28 mouse cellular contexts compared by ENCODE assay signal in the genomic region with DNA sequence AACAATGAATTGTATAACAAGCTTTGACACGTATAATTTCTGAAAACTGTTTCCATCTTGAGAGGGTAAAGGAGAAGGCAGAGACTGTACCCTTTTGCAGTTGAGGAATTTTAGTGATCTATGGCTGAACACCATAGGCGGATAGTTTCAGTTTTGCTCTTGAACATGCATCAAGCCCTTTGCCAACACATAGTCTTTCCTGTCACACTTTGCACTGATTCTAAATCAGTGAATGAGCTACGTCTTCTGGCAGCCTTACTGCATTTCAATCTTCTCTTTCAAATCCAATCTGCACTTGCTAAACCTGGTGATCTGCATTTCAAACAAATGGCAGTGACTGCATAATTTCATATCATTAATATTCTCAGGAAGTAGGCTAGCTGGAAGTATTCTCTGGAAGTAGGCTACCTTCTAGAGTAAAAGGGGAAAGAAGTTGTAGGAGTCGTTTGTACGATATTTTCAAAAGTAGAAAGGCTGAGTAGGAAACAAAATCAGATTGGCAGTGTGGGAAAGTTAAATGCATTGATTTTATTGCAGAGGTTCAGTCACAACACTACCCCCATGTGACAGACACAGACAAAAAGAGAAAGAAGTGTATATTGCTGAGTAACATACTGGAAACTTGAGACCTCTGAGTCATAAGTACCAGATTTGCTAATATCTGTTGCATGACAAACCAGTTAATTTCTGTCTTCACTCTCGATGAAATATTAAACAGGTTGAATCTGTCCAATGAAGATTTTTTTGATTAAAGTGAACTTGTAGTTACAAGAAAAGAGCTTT.
DNase-seq lines count a peak whose midpoint lies in the region; ATAC-seq and TF ChIP-seq lines count a peak whose summit lies in the region.
"Had no signal": no experiment of that assay in that cellular context is flagged by ENCODE, and none has a peak within 500 bp of the region (broad histone marks: within the 10 kb centered on the region; RNA-seq: fewer than 3 reads in every experiment).

No protein-coding gene starts in this region.

- peak; percentile 72 for DNase-seq in forebrain, embryonic 14.5 days (ENCODE audit: low spot score)
- DNase-seq in midbrain, embryonic 14.5 days: peak; percentile 9
- DNase-seq in midbrain, embryonic 10.5 days (ENCODE audit: low spot score): no peak
- peak; percentile 83 for DNase-seq in brain, embryonic 14.5 days (ENCODE audit: low read depth)
- peak; percentile 5 for DNase-seq in telencephalon, adult 2 months (ENCODE audit: low read depth, low spot score)
- DNase-seq in gastrocnemius, postnatal 36 days: no peak
- no peak for DNase-seq in kidney, adult 18-20 months
- DNase-seq: adrenal gland, postnatal 25 days; B cell, adult 2 months; cerebellum, adult 11-12 months; cerebellum, postnatal 10 days; gastrocnemius, postnatal 14 days; heart, postnatal 4 days; kidney, adult 2 months; layer of hippocampus, postnatal 36 days; lung, adult 18-20 months; lung, postnatal 14 days; right cerebral cortex, adult 18-20 months; right cerebral cortex, postnatal 4 days; thymus, postnatal 25 days had no signal

- no peaks in the 10 kb centered on the region for H3K27me3 ChIP-seq in forebrain, embryonic 14.5 days (replicated peaks; ENCODE audit: control insufficient read depth, insufficient read depth, low read length)
- H3K27me3 ChIP-seq in forebrain, embryonic 12.5 days: no peaks in the 10 kb centered on the region
- H3K27me3 ChIP-seq in midbrain, embryonic 14.5 days (ENCODE audit: control insufficient read depth, insufficient read depth, low read length): no peaks in the 10 kb centered on the region
- no peaks in the 10 kb centered on the region for H3K27me3 ChIP-seq in midbrain, embryonic 10.5 days (ENCODE audit: low read depth, poor library complexity, severe bottlenecking)
- H3K27me3 ChIP-seq: limb, embryonic 13.5 days; liver, embryonic 12.5 days; midbrain, embryonic 12.5 days; neural tube, embryonic 13.5 days had no signal

- ATAC-seq in forebrain, embryonic 14.5 days: peak; percentile 89
- no peak for ATAC-seq in forebrain, embryonic 12.5 days (ENCODE audit: low FRiP score)
- ATAC-seq in midbrain, embryonic 14.5 days (ENCODE audit: low FRiP score, low TSS enrichment): no peak
- ATAC-seq: inflammation-experienced regulatory T-cells, adult 6 months; liver, embryonic 12.5 days had no signal

- TF ChIP-seq POLR2A in brain, embryonic 14.5 days (IDR thresholded peaks at IDR 0.05; ENCODE audit: borderline replicate concordance, extremely low read depth, insufficient read depth, insufficient read length, poor library complexity, severe bottlenecking): no peak

- H3K27ac ChIP-seq in forebrain, embryonic 14.5 days (ENCODE audit: low read depth, low read length): no peak overlapping the region
- no peak overlapping the region for H3K27ac ChIP-seq in forebrain, embryonic 12.5 days
- H3K27ac ChIP-seq in midbrain, embryonic 14.5 days (replicated peaks; ENCODE audit: low read depth, low read length): no peak overlapping the region
- no peak overlapping the region for H3K27ac ChIP-seq in midbrain, embryonic 10.5 days (replicated peaks)
- H3K27ac ChIP-seq: hindbrain, embryonic 14.5 days; kidney, postnatal 0 days; limb, embryonic 13.5 days; liver, embryonic 12.5 days; midbrain, embryonic 12.5 days; neural tube, embryonic 13.5 days had no signal

- H3K4me3 ChIP-seq in forebrain, embryonic 14.5 days (ENCODE audit: low read depth, low read length): no peak overlapping the region
- H3K4me3 ChIP-seq in forebrain, embryonic 12.5 days (replicated peaks): no peak overlapping the region
- no peak overlapping the region for H3K4me3 ChIP-seq in midbrain, embryonic 14.5 days (replicated peaks; ENCODE audit: low read depth, low read length)
- no peak overlapping the region for H3K4me3 ChIP-seq in midbrain, embryonic 10.5 days
- H3K4me3 ChIP-seq: limb, embryonic 13.5 days; liver, embryonic 12.5 days; midbrain, embryonic 12.5 days; neural tube, embryonic 13.5 days had no signal

- peaks cover 3% of the 10 kb centered on the region; the same call in 1 of the 2 replicates for H3K4me1 ChIP-seq in forebrain, embryonic 14.5 days (ENCODE audit: control insufficient read depth, insufficient read depth, low read length)
- H3K4me1 ChIP-seq in forebrain, embryonic 12.5 days: no peaks in the 10 kb centered on the region; the same call in 1 of the 2 replicates
- no peaks in the 10 kb centered on the region for H3K4me1 ChIP-seq in midbrain, embryonic 14.5 days (ENCODE audit: control insufficient read depth, insufficient read depth, low read length)
- no peaks in the 10 kb centered on the region for H3K4me1 ChIP-seq in midbrain, embryonic 10.5 days
- H3K4me1 ChIP-seq: limb, embryonic 13.5 days; liver, embryonic 12.5 days; midbrain, embryonic 12.5 days; neural tube, embryonic 13.5 days had no signal

- no peaks in the 10 kb centered on the region for H3K36me3 ChIP-seq in forebrain, embryonic 14.5 days (ENCODE audit: control insufficient read depth, insufficient read depth, low read length)
- no peaks in the 10 kb centered on the region for H3K36me3 ChIP-seq in forebrain, embryonic 12.5 days (replicated peaks)
- no peaks in the 10 kb centered on the region for H3K36me3 ChIP-seq in midbrain, embryonic 14.5 days (ENCODE audit: control insufficient read depth, insufficient read depth, low read length)
- H3K36me3 ChIP-seq in midbrain, embryonic 10.5 days: no peaks in the 10 kb centered on the region
- H3K36me3 ChIP-seq: limb, embryonic 13.5 days; liver, embryonic 12.5 days; midbrain, embryonic 12.5 days; neural tube, embryonic 13.5 days had no signal

- H3K9ac ChIP-seq in forebrain, embryonic 14.5 days (ENCODE audit: low read length): no peak overlapping the region
- H3K9ac ChIP-seq in forebrain, embryonic 12.5 days: no peak overlapping the region
- no peak overlapping the region for H3K9ac ChIP-seq in midbrain, embryonic 14.5 days (replicated peaks; ENCODE audit: low read length)
- H3K9ac ChIP-seq: hindbrain, embryonic 14.5 days; limb, embryonic 13.5 days; liver, embryonic 12.5 days; midbrain, embryonic 12.5 days; neural tube, embryonic 13.5 days had no signal

- WGBS in forebrain, embryonic 14.5 days: 60% methylated on average over 6 of the region's 6 CpGs
- WGBS in forebrain, embryonic 12.5 days: 79% methylated on average over 6 of the region's 6 CpGs
- WGBS in midbrain, embryonic 14.5 days: 62% methylated on average over 6 of the region's 6 CpGs
- 84% methylated on average over 6 of the region's 6 CpGs for WGBS in midbrain, embryonic 10.5 days

- no peak for TF ChIP-seq CTCF in brain, embryonic 14.5 days (IDR thresholded peaks at IDR 0.05; ENCODE audit: borderline replicate concordance, extremely low read depth, insufficient read depth, insufficient read length)

- intact Hi-C loops in gastrocnemius, postnatal 36 days (cut with DNase I): no loop called here

- H3K9me3 ChIP-seq in forebrain, embryonic 14.5 days (replicated peaks; ENCODE audit: control insufficient read depth, low read length): no peaks in the 10 kb centered on the region
- no peaks in the 10 kb centered on the region for H3K9me3 ChIP-seq in forebrain, embryonic 12.5 days
- H3K9me3 ChIP-seq in midbrain, embryonic 14.5 days (ENCODE audit: control insufficient read depth, low read length): no peaks in the 10 kb centered on the region
- no peaks in the 10 kb centered on the region for H3K9me3 ChIP-seq in midbrain, embryonic 10.5 days (replicated peaks)
- H3K9me3 ChIP-seq: limb, embryonic 13.5 days; liver, embryonic 12.5 days; midbrain, embryonic 12.5 days; neural tube, embryonic 13.5 days had no signal

- no peak overlapping the region for H3K4me2 ChIP-seq in forebrain, embryonic 14.5 days (ENCODE audit: low read length)
- no peak overlapping the region for H3K4me2 ChIP-seq in forebrain, embryonic 12.5 days
- no peak overlapping the region for H3K4me2 ChIP-seq in midbrain, embryonic 14.5 days (ENCODE audit: low read length)
- H3K4me2 ChIP-seq: hindbrain, embryonic 14.5 days; limb, embryonic 13.5 days; liver, embryonic 12.5 days; midbrain, embryonic 12.5 days; neural tube, embryonic 13.5 days had no signal

Comparison
In these comparisons a context has a peak if more than half of its experiments do, and no peak if none do; other contexts are left out.
1. DNase-seq: peak in forebrain, embryonic 14.5 days (single experiment), midbrain, embryonic 14.5 days (single experiment), brain, embryonic 14.5 days (single experiment) and telencephalon, adult 2 months (single experiment); none in midbrain, embryonic 10.5 days (single experiment), gastrocnemius, postnatal 36 days (0 of 2) and kidney, adult 18-20 months (single experiment).